Mouse (Mus musculus) macrophage (primary cell): ENCODE measurements around the gene Gm3636. TPM values are rescaled to one million over a fixed set of nuclear protein-coding genes. Genes with fewer than 3 reads are reported as not detected.
"Not testable (repeated sequence)": the region's sequence is repeated elsewhere in the genome, so short reads cannot be mapped to it uniquely, and the experiment has no call there.

Experiments
- H3K27ac ChIP-seq: fragments of 350-480 bp; formaldehyde crosslinking; 2 replicates; pipeline ENCODE4 v1.9.0; 2021
- H3K36me3 ChIP-seq: fragments of 350-480 bp; formaldehyde crosslinking; 2 replicates; pipeline ENCODE4 v1.9.0; 2021; ENCODE audit errors: inconsistent target
- H3K4me3 ChIP-seq: fragments of 350-480 bp; formaldehyde crosslinking; 2 replicates; pipeline ENCODE4 v1.9.0; 2021; ENCODE audit errors: inconsistent target
- H3K79me2 ChIP-seq: fragments of 350-480 bp; formaldehyde crosslinking; 2 replicates; pipeline ENCODE4 v1.9.0; 2021; ENCODE audit errors: inconsistent target
- WGBS: methylation state at CpG from one replicate; pipeline ENCODE4 v1.1.7; 2026; ENCODE audit warnings: inconsistent platforms; ENCODE audit not compliant: missing documents; 5-methylcytosine and 5-hydroxymethylcytosine counted together
- polyA plus RNA-seq: library from polyadenylated mRNA; stranded (reverse); fragments of 250-400 nt; gene quantifications from 3 replicates; pipeline ENCODE4 v1.2.4, GENCODE M21; 2018; ENCODE audit warnings: inconsistent platforms
- total RNA-seq, 78 experiments: library from RNA; depleted of rRNA; stranded (reverse); fragments of 250-400 nt; gene quantifications; 1 replicate in 9 of 78; 2 replicates in 24 of 78; 3 replicates in 43 of 78; 4 replicates in 2 of 78; pipeline ENCODE4 v1.2.4; 2018; ENCODE audit warnings: inconsistent platforms in 56 of 78

The Gm3636 gene
- total RNA-seq (2018; cell fraction: chromatin; rRNA removed), result not detected
- not detected for total RNA-seq (2018; cell fraction: cytosol; rRNA removed)
- not detected for total RNA-seq (2018; cell fraction: nucleus; rRNA removed)
- not detected in 3 replicates for polyA plus RNA-seq

GRCm38 (mm10) chr14:6742232-6742631 is at the start of gene Gm3636:
TSS of gene Gm3636 (minus strand) at chr14:6742332.
- H3K4me3 ChIP-seq, H3K36me3 ChIP-seq, H3K79me2 ChIP-seq, H3K27ac ChIP-seq: not testable (repeated sequence)
- no CpG with 5 or more reads among the region's 2 CpGs for WGBS

- H3K36me3 ChIP-seq, H3K4me3 ChIP-seq, H3K27ac ChIP-seq, H3K79me2 ChIP-seq: not testable (repeated sequence)
- WGBS, result no CpG with 5 or more reads among the region's 1 CpGs
Measured at GRCm38 (mm10) chr14:6774311-6774710, 32.2 kb upstream of the Gm3636 start, which contains the start of gene Gm8362. TSS of gene Gm8362 (minus strand) at chr14:6774411.

GRCm38 (mm10) chr14:6757231-6757536 is 15.1 kb upstream of the Gm3636 start:
- H3K27ac ChIP-seq, H3K79me2 ChIP-seq, H3K4me3 ChIP-seq, H3K36me3 ChIP-seq: not testable (repeated sequence)
- no CpG with 5 or more reads among the region's 13 CpGs for WGBS

- WGBS, result 0% methylated on average over 6 of the region's 67 CpGs
- not testable (repeated sequence) for H3K36me3 ChIP-seq, H3K79me2 ChIP-seq, H3K4me3 ChIP-seq, H3K27ac ChIP-seq
Measured at GRCm38 (mm10) chr14:6756384-6757230, 14.5 kb upstream of the Gm3636 start.

GRCm38 (mm10) chr14:6720151-6720550 is 22.0 kb downstream of the Gm3636 start, which contains the start of gene Gm8050:
TSS of gene Gm8050 (minus strand) at chr14:6720251.
- H3K79me2 ChIP-seq, H3K27ac ChIP-seq, H3K4me3 ChIP-seq, H3K36me3 ChIP-seq: not testable (repeated sequence)
- WGBS, result no CpG with 5 or more reads among the region's 2 CpGs

Other genes with a start within 250 kb of the Gm3636 start
- not detected in 3 replicates for gene Gm8356, start 205.0 kb downstream of the Gm3636 start, polyA plus RNA-seq
- gene Gm3629, start 151.7 kb downstream of the Gm3636 start, polyA plus RNA-seq, result not detected in 3 replicates
- not detected in 3 replicates for gene Gm3460, start 119.9 kb downstream of the Gm3636 start, polyA plus RNA-seq
- gene Gm10251, start 58.2 kb downstream of the Gm3636 start, polyA plus RNA-seq, result not detected in 3 replicates
- not detected in 3 replicates for gene Gm8050, start 22.1 kb downstream of the Gm3636 start, polyA plus RNA-seq
- gene Gm8362, start 32.1 kb upstream of the Gm3636 start, polyA plus RNA-seq, result not detected in 3 replicates
- gene Gm3642, start 98.0 kb upstream of the Gm3636 start, polyA plus RNA-seq, result not detected in 3 replicates
- gene Gm3667, start 147.6 kb upstream of the Gm3636 start, polyA plus RNA-seq, result not detected in 3 replicates
- not detected in 3 replicates for gene Gm6356, start 231.5 kb upstream of the Gm3636 start, polyA plus RNA-seq